Mouse (Mus musculus): Measurements from ENCODE around the gene Tes. TPM values are rescaled to one million over a fixed set of nuclear protein-coding genes. Genes with fewer than 3 reads are reported as not detected.

The Tes gene
- polyA plus RNA-seq, 1 experiment from 2014 or later = 20.5 TPM

DNA sequence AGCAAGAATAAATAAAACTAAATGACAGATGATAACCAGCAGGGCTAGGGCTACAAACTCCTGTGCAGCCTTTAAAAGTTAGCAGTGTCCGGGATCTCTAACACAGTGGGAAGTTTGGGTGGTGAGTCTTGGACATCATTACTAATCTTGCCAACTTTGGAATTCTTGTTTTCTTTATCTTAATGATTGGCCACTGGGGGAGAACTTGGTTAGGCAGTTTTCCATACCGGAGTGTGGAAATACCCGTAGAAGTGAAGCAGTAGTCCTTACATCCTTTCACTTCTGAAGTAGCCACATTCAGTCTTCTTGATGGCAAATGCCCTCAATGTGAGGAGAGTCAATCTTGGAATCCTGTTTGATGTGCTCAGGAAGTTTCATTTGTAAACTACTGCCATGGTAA, 7.0 kb downstream of the Tes start:
- Histone ChIP-seq H3K27me3 (replicated peaks; ENCODE audit: control insufficient read depth, insufficient read depth, low read length) (no peaks in the 10 kb centered on the region), H3K4me2 (no peak overlapping the region), H3K36me3 (ENCODE audit: control insufficient read depth, insufficient read depth, low read length) (no peaks in the 10 kb centered on the region), H3K4me3 (ENCODE audit: low read depth, low read length) (no peak overlapping the region), H3K9me3 (ENCODE audit: control insufficient read depth, low read length) (no peaks in the 10 kb centered on the region), H3K9ac (ENCODE audit: low read depth, low read length) (no peak overlapping the region), H3K27ac (ENCODE audit: low read depth, low read length) (no peak overlapping the region), H3K4me1 (replicated peaks; ENCODE audit: control insufficient read depth, insufficient read depth, low read length) (no peaks in the 10 kb centered on the region)
- DNase-seq (ENCODE audit: low spot score) (no peak), ATAC-seq (replicated peaks; ENCODE audit: low FRiP score) (no peak)
- 90% methylated on average over 3 of the region's 3 CpGs for WGBS

- DNase-seq (ENCODE audit: low spot score) = no peak
- H3K4me1 ChIP-seq (replicated peaks; ENCODE audit: control insufficient read depth, insufficient read depth, low read length) = no peaks in the 10 kb centered on the region
- H3K27ac ChIP-seq (ENCODE audit: low read depth, low read length) = no peak overlapping the region
- H3K4me2 ChIP-seq = no peak overlapping the region
- no peak overlapping the region for H3K4me3 ChIP-seq (ENCODE audit: low read depth, low read length)
- ATAC-seq (replicated peaks; ENCODE audit: low FRiP score) = no peak
- H3K9me3 ChIP-seq (ENCODE audit: control insufficient read depth, low read length) = no peaks in the 10 kb centered on the region
- H3K9ac ChIP-seq (ENCODE audit: low read depth, low read length) = no peak overlapping the region
- 79% methylated on average over 5 of the region's 5 CpGs for WGBS
- no peaks in the 10 kb centered on the region for H3K27me3 ChIP-seq (replicated peaks; ENCODE audit: control insufficient read depth, insufficient read depth, low read length)
- H3K36me3 ChIP-seq (ENCODE audit: control insufficient read depth, insufficient read depth, low read length) = no peaks in the 10 kb centered on the region
These were observed 7.4 kb downstream of the Tes start for GRCm38 (mm10) chr6:17072338-17072737.

DNA sequence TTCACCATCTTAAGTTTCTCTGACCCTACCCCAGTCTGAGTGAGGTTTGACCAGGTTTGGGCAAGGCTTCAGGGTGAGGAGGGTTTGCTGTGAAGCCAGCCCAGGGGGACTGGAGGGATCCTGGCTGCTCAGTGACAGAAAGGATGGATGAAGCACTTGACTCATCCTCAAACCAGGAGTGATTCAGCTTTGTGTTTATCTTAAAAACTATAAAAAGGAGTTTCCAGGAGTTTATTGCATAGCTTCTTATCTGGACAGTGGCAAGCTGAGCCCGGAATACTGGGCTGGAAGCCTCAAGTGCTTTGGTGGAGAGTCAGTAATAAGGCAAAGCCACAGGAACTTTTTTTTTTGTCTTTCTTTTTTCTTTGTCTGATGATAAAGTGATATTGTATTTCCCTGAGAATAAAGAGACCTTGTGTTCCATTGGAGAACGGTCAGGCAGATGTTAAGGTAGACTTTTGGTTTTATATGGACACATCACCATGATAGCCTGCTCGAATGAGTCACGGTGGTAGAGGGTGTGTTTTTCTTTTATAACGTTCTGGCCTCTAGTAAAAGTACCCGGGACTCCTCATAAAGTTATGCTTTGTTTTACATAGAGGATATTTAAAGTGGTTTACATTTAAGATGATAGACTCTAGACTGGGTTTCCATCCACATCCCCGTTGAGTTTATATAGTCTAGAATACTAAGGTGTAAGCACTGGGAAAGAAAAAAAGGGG, 8.0 kb downstream of the Tes start:
- ATAC-seq (replicated peaks; ENCODE audit: low FRiP score) = no peak
- no peaks in the 10 kb centered on the region for H3K4me1 ChIP-seq (replicated peaks; ENCODE audit: control insufficient read depth, insufficient read depth, low read length)
- no peak overlapping the region for H3K27ac ChIP-seq (ENCODE audit: low read depth, low read length)
- no peak overlapping the region for H3K9ac ChIP-seq (ENCODE audit: low read depth, low read length)
- 78% methylated on average over 7 of the region's 7 CpGs for WGBS
- no peaks in the 10 kb centered on the region for H3K9me3 ChIP-seq (ENCODE audit: control insufficient read depth, low read length)
- no peak for DNase-seq (ENCODE audit: low spot score)
- H3K27me3 ChIP-seq (replicated peaks; ENCODE audit: control insufficient read depth, insufficient read depth, low read length) = no peaks in the 10 kb centered on the region
- H3K36me3 ChIP-seq (ENCODE audit: control insufficient read depth, insufficient read depth, low read length) = no peaks in the 10 kb centered on the region
- H3K4me2 ChIP-seq = no peak overlapping the region
- H3K4me3 ChIP-seq (ENCODE audit: low read depth, low read length) = no peak overlapping the region

- Histone ChIP-seq H3K9me3 (ENCODE audit: control insufficient read depth, low read length) (no peaks in the 10 kb centered on the region), H3K4me2 (no peak overlapping the region), H3K27ac (ENCODE audit: low read depth, low read length) (no peak overlapping the region), H3K36me3 (ENCODE audit: control insufficient read depth, insufficient read depth, low read length) (no peaks in the 10 kb centered on the region), H3K27me3 (replicated peaks; ENCODE audit: control insufficient read depth, insufficient read depth, low read length) (no peaks in the 10 kb centered on the region), H3K9ac (ENCODE audit: low read depth, low read length) (no peak overlapping the region), H3K4me1 (replicated peaks; ENCODE audit: control insufficient read depth, insufficient read depth, low read length) (no peaks in the 10 kb centered on the region), H3K4me3 (ENCODE audit: low read depth, low read length) (no peak overlapping the region)
- ATAC-seq (replicated peaks; ENCODE audit: low FRiP score) = no peak
- 83% methylated on average over 9 of the region's 9 CpGs for WGBS
- no peak for DNase-seq (ENCODE audit: low spot score)
These were observed 12.3 kb downstream of the Tes start for GRCm38 (mm10) chr6:17077270-17077669.

DNA sequence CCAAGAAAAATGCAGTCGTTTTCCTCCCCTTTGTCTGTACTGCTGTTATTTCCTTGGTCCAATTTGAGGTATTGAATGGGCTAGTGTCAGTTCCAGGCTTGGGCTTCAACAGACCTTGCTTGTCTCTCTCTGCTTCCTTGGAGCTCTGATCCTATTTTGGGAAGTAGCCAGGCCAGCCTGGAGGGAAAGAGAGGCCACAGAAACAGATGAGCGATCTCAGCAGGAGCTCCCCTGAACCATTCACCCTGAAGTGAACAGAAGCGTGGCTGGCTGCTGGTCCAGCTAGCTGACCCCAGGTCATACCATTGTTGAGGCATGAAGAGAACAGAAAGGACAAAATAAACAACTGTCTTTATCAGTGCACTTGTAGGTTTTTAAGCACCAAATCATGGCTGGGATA, 12.8 kb downstream of the Tes start:
- ATAC-seq (replicated peaks; ENCODE audit: low FRiP score) = no peak
- Histone ChIP-seq H3K36me3 (ENCODE audit: control insufficient read depth, insufficient read depth, low read length) (no peaks in the 10 kb centered on the region), H3K27me3 (replicated peaks; ENCODE audit: control insufficient read depth, insufficient read depth, low read length) (no peaks in the 10 kb centered on the region), H3K4me1 (replicated peaks; ENCODE audit: control insufficient read depth, insufficient read depth, low read length) (no peaks in the 10 kb centered on the region), H3K4me2 (no peak overlapping the region), H3K4me3 (ENCODE audit: low read depth, low read length) (no peak overlapping the region), H3K9me3 (ENCODE audit: control insufficient read depth, low read length) (no peaks in the 10 kb centered on the region), H3K9ac (ENCODE audit: low read depth, low read length) (no peak overlapping the region), H3K27ac (ENCODE audit: low read depth, low read length) (no peak overlapping the region)
- DNase-seq (ENCODE audit: low spot score) = no peak
- 55% methylated on average over 3 of the region's 3 CpGs for WGBS

DNA sequence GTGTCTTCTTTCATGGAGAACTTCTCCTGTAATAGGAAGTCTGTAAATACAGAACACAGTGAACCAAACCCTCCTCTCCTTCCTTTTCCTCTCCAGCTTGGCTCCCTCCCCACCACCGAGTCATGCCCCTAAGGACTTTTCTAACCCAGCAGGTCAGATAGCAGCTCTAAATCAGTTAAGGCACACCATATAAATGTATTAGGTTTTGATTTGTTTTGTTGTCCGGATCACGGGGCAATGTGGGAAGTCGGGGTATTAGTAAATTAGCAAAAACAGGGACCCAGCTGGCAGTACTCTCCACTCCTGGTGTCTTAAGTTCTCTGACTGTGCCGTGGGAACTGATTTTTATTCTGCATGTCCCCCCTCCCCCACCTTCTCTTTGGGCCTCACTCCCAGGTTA, 14.4 kb downstream of the Tes start:
- 55% methylated on average over 5 of the region's 5 CpGs for WGBS
- H3K4me1 ChIP-seq (replicated peaks; ENCODE audit: control insufficient read depth, insufficient read depth, low read length) = no peaks in the 10 kb centered on the region
- no peak overlapping the region for H3K4me2 ChIP-seq
- H3K9ac ChIP-seq (ENCODE audit: low read depth, low read length) = no peak overlapping the region
- H3K27ac ChIP-seq (ENCODE audit: low read depth, low read length) = no peak overlapping the region
- DNase-seq (ENCODE audit: low spot score) = no peak
- no peak for ATAC-seq (replicated peaks; ENCODE audit: low FRiP score)
- H3K9me3 ChIP-seq (ENCODE audit: control insufficient read depth, low read length) = no peaks in the 10 kb centered on the region
- H3K27me3 ChIP-seq (replicated peaks; ENCODE audit: control insufficient read depth, insufficient read depth, low read length) = no peaks in the 10 kb centered on the region
- no peak overlapping the region for H3K4me3 ChIP-seq (ENCODE audit: low read depth, low read length)
- H3K36me3 ChIP-seq (ENCODE audit: control insufficient read depth, insufficient read depth, low read length) = no peaks in the 10 kb centered on the region

- 77% methylated on average over 5 of the region's 5 CpGs for WGBS
- no peak overlapping the region for H3K4me2 ChIP-seq
- DNase-seq (ENCODE audit: low spot score) (no peak), ATAC-seq (replicated peaks; ENCODE audit: low FRiP score) (no peak)
- no peak overlapping the region for H3K27ac ChIP-seq (ENCODE audit: low read depth, low read length)
- H3K4me1 ChIP-seq (replicated peaks; ENCODE audit: control insufficient read depth, insufficient read depth, low read length) = no peaks in the 10 kb centered on the region
- no peak overlapping the region for H3K4me3 ChIP-seq (ENCODE audit: low read depth, low read length)
- no peaks in the 10 kb centered on the region for H3K27me3 ChIP-seq (replicated peaks; ENCODE audit: control insufficient read depth, insufficient read depth, low read length)
- no peaks in the 10 kb centered on the region for H3K9me3 ChIP-seq (ENCODE audit: control insufficient read depth, low read length)
- H3K36me3 ChIP-seq (ENCODE audit: control insufficient read depth, insufficient read depth, low read length) = no peaks in the 10 kb centered on the region
- no peak overlapping the region for H3K9ac ChIP-seq (ENCODE audit: low read depth, low read length)
These were observed 14.9 kb downstream of the Tes start for GRCm38 (mm10) chr6:17079826-17080225.

DNA sequence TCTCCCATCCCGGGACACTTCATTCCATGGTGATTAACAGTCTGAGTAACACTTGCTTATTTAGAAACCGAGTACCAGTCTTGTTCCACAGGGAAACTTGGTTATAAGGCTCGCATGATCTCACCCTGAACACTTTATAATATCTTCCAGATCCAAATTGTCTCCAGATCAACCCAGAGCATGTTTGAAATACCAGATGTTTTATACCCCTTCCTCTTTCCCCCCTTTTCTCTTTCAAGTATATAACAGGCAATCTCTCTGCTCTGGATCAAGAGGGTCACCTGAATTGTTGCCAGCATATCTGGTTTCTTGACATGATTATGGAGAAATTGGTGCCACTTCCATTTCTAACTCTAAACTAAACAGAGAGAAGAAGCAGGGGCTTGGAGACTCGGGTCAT, 17.3 kb downstream of the Tes start:
- DNase-seq (ENCODE audit: low spot score) = no peak
- WGBS = 70% methylated on average over 4 of the region's 4 CpGs

GRCm38 (mm10) chr6:17082800-17083199, 17.9 kb downstream of the Tes start:
- Histone ChIP-seq H3K36me3 (ENCODE audit: control insufficient read depth, insufficient read depth, low read length) (no peaks in the 10 kb centered on the region), H3K4me1 (replicated peaks; ENCODE audit: control insufficient read depth, insufficient read depth, low read length) (no peaks in the 10 kb centered on the region), H3K27me3 (replicated peaks; ENCODE audit: control insufficient read depth, insufficient read depth, low read length) (no peaks in the 10 kb centered on the region), H3K4me2 (no peak overlapping the region), H3K27ac (ENCODE audit: low read depth, low read length) (no peak overlapping the region), H3K9me3 (ENCODE audit: control insufficient read depth, low read length) (no peaks in the 10 kb centered on the region), H3K4me3 (ENCODE audit: low read depth, low read length) (no peak overlapping the region), H3K9ac (ENCODE audit: low read depth, low read length) (no peak overlapping the region)
- 75% methylated on average over 5 of the region's 5 CpGs for WGBS
- no peak for DNase-seq (ENCODE audit: low spot score)
- ATAC-seq (replicated peaks; ENCODE audit: low FRiP score) = no peak

More for the DNA sequence above, 17.3 kb downstream of the Tes start:
- no peak overlapping the region for H3K4me2 ChIP-seq
- H3K27me3 ChIP-seq (replicated peaks; ENCODE audit: control insufficient read depth, insufficient read depth, low read length) = no peaks in the 10 kb centered on the region
- no peak overlapping the region for H3K9ac ChIP-seq (ENCODE audit: low read depth, low read length)
- no peak overlapping the region for H3K4me3 ChIP-seq (ENCODE audit: low read depth, low read length)
- H3K4me1 ChIP-seq (replicated peaks; ENCODE audit: control insufficient read depth, insufficient read depth, low read length) = no peaks in the 10 kb centered on the region
- no peak overlapping the region for H3K27ac ChIP-seq (ENCODE audit: low read depth, low read length)
- no peaks in the 10 kb centered on the region for H3K36me3 ChIP-seq (ENCODE audit: control insufficient read depth, insufficient read depth, low read length)
- H3K9me3 ChIP-seq (ENCODE audit: control insufficient read depth, low read length) = no peaks in the 10 kb centered on the region
- ATAC-seq (replicated peaks; ENCODE audit: low FRiP score) = no peak

Measured in liver, embryonic 11.5 days (tissue).